In the genomic region with DNA sequence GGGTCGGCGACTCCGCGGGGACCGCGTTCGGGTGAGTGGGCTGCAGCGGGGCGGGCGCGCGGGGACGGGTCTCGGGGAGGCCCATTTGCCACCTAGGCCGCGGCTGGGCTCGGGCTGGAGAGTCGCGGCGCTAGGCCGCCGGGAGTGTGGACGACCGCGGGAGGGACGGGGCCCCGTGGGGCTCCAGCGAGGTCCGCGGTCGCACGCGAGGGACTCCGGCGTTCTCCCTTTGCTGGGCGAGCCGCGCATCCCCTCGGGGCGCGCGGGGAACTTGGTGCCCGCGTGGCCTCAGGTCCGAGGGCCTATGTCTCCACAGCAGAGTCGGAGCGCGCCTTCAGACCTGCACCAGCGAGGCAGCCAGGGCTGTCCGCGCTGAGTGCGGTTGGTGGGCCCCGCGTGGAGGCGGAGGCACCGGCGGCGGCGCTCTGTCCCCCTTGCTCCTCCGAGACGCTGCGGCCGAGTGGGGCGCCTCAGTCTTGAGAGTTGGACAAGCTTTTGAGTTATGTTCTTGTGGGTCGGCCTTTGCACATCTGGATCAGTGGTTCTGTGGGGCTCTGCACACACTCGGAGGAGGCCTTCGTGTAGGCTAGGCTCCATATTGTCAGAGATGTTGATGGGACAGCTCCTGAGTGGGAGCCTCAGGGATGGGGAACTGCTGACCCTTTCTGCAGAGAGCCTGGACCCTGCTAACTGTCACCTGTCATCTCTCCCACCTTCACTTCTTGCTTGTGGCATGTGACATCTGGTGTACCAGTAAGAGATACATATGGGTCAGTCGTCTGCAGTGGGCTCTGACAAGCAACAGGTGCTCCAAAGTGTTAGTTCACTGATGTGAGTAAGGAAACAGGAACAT, we compare ENCODE assay signal across 7 mouse cellular contexts. TPM values are rescaled to one million over a fixed set of nuclear protein-coding genes. Genes with fewer than 3 reads are reported as not detected.
DNase-seq lines count a peak whose midpoint lies in the region; ATAC-seq and TF ChIP-seq lines count a peak whose summit lies in the region.

No protein-coding gene starts in this region.

- no peaks in the 10 kb centered on the region for H3K9me3 ChIP-seq in forebrain, embryonic 12.5 days
- H3K9me3 ChIP-seq in limb, embryonic 13.5 days = no peaks in the 10 kb centered on the region

- peak overlapping the region; percentile 86 for H3K9ac ChIP-seq in forebrain, embryonic 12.5 days
- H3K9ac ChIP-seq in limb, embryonic 13.5 days = peak overlapping the region; percentile 90

- peaks cover 34% of the 10 kb centered on the region for H3K4me1 ChIP-seq in lung, adult 2 months (ENCODE audit: control insufficient read depth, insufficient read depth, low read length)
- peaks cover 4% of the 10 kb centered on the region; the same call in 1 of the 2 replicates for H3K4me1 ChIP-seq in bone marrow, adult 2 months (ENCODE audit: control insufficient read depth, insufficient read depth, low read length)
- peaks cover 52% of the 10 kb centered on the region for H3K4me1 ChIP-seq in forebrain, embryonic 12.5 days
- peaks cover 22% of the 10 kb centered on the region for H3K4me1 ChIP-seq in limb, embryonic 13.5 days

- H3K27ac ChIP-seq in bone marrow, adult 2 months (ENCODE audit: control insufficient read depth, insufficient read depth, low read depth, low read length, poor library complexity) = peak overlapping the region; percentile 90
- H3K27ac ChIP-seq in forebrain, embryonic 12.5 days = peak overlapping the region; percentile 69
- peak overlapping the region; percentile 52; the same call in 1 of the 2 replicates for H3K27ac ChIP-seq in limb, embryonic 13.5 days

- H3ac ChIP-seq in myocyte (ENCODE audit: control insufficient read depth, insufficient read length) = peak overlapping the region; percentile 54

- DNase-seq in lung, adult 2 months = no peak
- no peak for DNase-seq in lung, postnatal 25 days (ENCODE audit: low spot score)
- no peak for DNase-seq in Muller cell, postnatal 12 days (ENCODE audit: inconsistent ontology term)

- ATAC-seq in forebrain, embryonic 12.5 days (ENCODE audit: low FRiP score) = peak; percentile 9; the same call in 1 of the 2 replicates
- ATAC-seq in limb, embryonic 13.5 days (ENCODE audit: low FRiP score, low read depth) = peak; percentile 20

- no peak for TF ChIP-seq POLR2A in lung, adult 2 months (IDR thresholded peaks at IDR 0.05; ENCODE audit: borderline replicate concordance, extremely low read depth, low read depth, low read length)
- TF ChIP-seq POLR2A in bone marrow, adult 2 months (IDR thresholded peaks at IDR 0.05; ENCODE audit: borderline replicate concordance, control insufficient read depth, low read depth, low read length) = no peak
- no peak for TF ChIP-seq POLR2A in myocyte (IDR thresholded peaks at IDR 0.05; ENCODE audit: insufficient read length, low read depth)

- peak overlapping the region; percentile 81 for H3K4me2 ChIP-seq in forebrain, embryonic 12.5 days
- peak overlapping the region; percentile 94 for H3K4me2 ChIP-seq in limb, embryonic 13.5 days (replicated peaks)
- H3K4me2 ChIP-seq in myocyte (ENCODE audit: low read depth) = peak overlapping the region; percentile 88

- no peak for TF ChIP-seq CTCF in lung, adult 2 months (IDR thresholded peaks at IDR 0.05; ENCODE audit: insufficient read depth, low read length)
- TF ChIP-seq CTCF in bone marrow, adult 2 months (IDR thresholded peaks at IDR 0.05; ENCODE audit: control insufficient read depth, insufficient read depth, low read length) = no peak

- peaks cover 9% of the 10 kb centered on the region; the same call in 1 of the 2 replicates for H3K36me3 ChIP-seq in forebrain, embryonic 12.5 days (replicated peaks)
- peaks cover 9% of the 10 kb centered on the region for H3K36me3 ChIP-seq in limb, embryonic 13.5 days
- peaks cover 4% of the 10 kb centered on the region for H3K36me3 ChIP-seq in myocyte (ENCODE audit: control insufficient read depth, insufficient read depth)

- peaks cover 27% of the 10 kb centered on the region for H3K79me2 ChIP-seq in myocyte (ENCODE audit: control insufficient read depth, insufficient read depth)

- H3K4me3 ChIP-seq in lung, adult 2 months (replicated peaks; ENCODE audit: extremely low read depth, low read depth, low read length) = peak overlapping the region; percentile 71
- H3K4me3 ChIP-seq in bone marrow, adult 2 months (replicated peaks; ENCODE audit: control insufficient read depth, low read depth, low read length) = peak overlapping the region; percentile 63
- H3K4me3 ChIP-seq in forebrain, embryonic 12.5 days (replicated peaks) = peak overlapping the region; percentile 90
- peak overlapping the region; percentile 93 for H3K4me3 ChIP-seq in limb, embryonic 13.5 days
- peak overlapping the region; percentile 50 for H3K4me3 ChIP-seq in myocyte

- no peaks in the 10 kb centered on the region; the same call in 1 of the 2 replicates for H3K27me3 ChIP-seq in forebrain, embryonic 12.5 days
- peaks cover 14% of the 10 kb centered on the region for H3K27me3 ChIP-seq in limb, embryonic 13.5 days
- H3K27me3 ChIP-seq in myocyte (ENCODE audit: control insufficient read depth, insufficient read depth, insufficient read length) = no peaks in the 10 kb centered on the region

- WGBS in lung, adult 2 months = 1% methylated on average over 60 of the region's 68 CpGs
- WGBS in bone marrow, adult 2 months = under 1% methylated on average over 68 of the region's 68 CpGs
- under 1% methylated on average over 62 of the region's 68 CpGs for WGBS in forebrain, embryonic 12.5 days
- WGBS in limb, embryonic 13.5 days = 1% methylated on average over 54 of the region's 68 CpGs

TF ChIP-seq in myocyte, 11 proteins besides CTCF, POLR2A, EP300 and RAD21:
- TF ChIP-seq MYOD1 (IDR thresholded peaks at IDR 0.05; ENCODE audit: control insufficient read depth in 1 of 3, insufficient read length in 2 of 3, low read depth in 2 of 3) = no peak
- no peak for TF ChIP-seq TCF3 (IDR thresholded peaks at IDR 0.05; ENCODE audit: insufficient read length, low read depth)
- TF ChIP-seq MYOG (IDR thresholded peaks at IDR 0.05; ENCODE audit: control insufficient read depth in 1 of 3, insufficient read depth in 1 of 3, insufficient read length in 2 of 3, low read depth in 2 of 3) = no peak
- no peak for TF ChIP-seq POLR2AphosphoS2 (IDR thresholded peaks at IDR 0.05; ENCODE audit: insufficient read length, low read depth)
TF ChIP-seq in myocyte: peak in this region for 0.

RNA-seq across cellular contexts. Expression of gene Osbpl2, which starts 0.6 kb away (rescaled TPM):
- polyA plus RNA-seq in lung, adult 2 months (2012; rRNA removed) = 27.9 and 34.5 TPM in 2 replicates
- polyA plus RNA-seq in bone marrow, adult 2 months (2011; ENCODE audit: insufficient read depth, insufficient read length, low replicate concordance, missing spikeins) = 10.2 and 14.2 TPM in 2 replicates
- 46.2 and 46.9 TPM in 2 replicates for polyA plus RNA-seq in forebrain, embryonic 12.5 days (2016; fragmentation: Nextera tagmentation; extraction: Ambion mirVana)
- polyA plus RNA-seq in limb, embryonic 13.5 days (2015; fragmentation: Nextera tagmentation; extraction: Ambion mirVana) = 38.7 and 40.1 TPM in 2 replicates
- polyA plus RNA-seq in myocyte (2012; fragmentation: generic; extraction: Trizol) = 34.8 TPM

RNA-seq across cellular contexts. Expression of gene Hrh3, which starts 15.4 kb away (rescaled TPM):
- 0.10 and 0.15 TPM in 2 replicates for polyA plus RNA-seq in lung, adult 2 months (2012; rRNA removed)
- polyA plus RNA-seq in bone marrow, adult 2 months (2011; ENCODE audit: insufficient read depth, insufficient read length, low replicate concordance, missing spikeins) = not detected in 2 replicates
- 3.3 and 3.5 TPM in 2 replicates for polyA plus RNA-seq in forebrain, embryonic 12.5 days (2016; fragmentation: Nextera tagmentation; extraction: Ambion mirVana)
- not detected in 2 replicates for polyA plus RNA-seq in limb, embryonic 13.5 days (2015; fragmentation: Nextera tagmentation; extraction: Ambion mirVana)
- 0.16 TPM for polyA plus RNA-seq in myocyte (2012; fragmentation: generic; extraction: Trizol)

RNA-seq across cellular contexts. Expression of gene Mtg2, which starts 49.3 kb away (rescaled TPM):
- 15.2 and 17.1 TPM in 2 replicates for polyA plus RNA-seq in lung, adult 2 months (2012; rRNA removed)
- 3.5 and 8.2 TPM in 2 replicates for polyA plus RNA-seq in bone marrow, adult 2 months (2011; ENCODE audit: insufficient read depth, insufficient read length, low replicate concordance, missing spikeins)
- polyA plus RNA-seq in forebrain, embryonic 12.5 days (2016; fragmentation: Nextera tagmentation; extraction: Ambion mirVana) = 31.5 and 31.6 TPM in 2 replicates
- polyA plus RNA-seq in limb, embryonic 13.5 days (2015; fragmentation: Nextera tagmentation; extraction: Ambion mirVana) = 29.5 and 29.9 TPM in 2 replicates
- polyA plus RNA-seq in myocyte (2012; fragmentation: generic; extraction: Trizol) = 17.2 TPM

RNA-seq across cellular contexts. Expression of gene Adrm1, which starts 51.6 kb away (rescaled TPM):
- 108 and 114 TPM in 2 replicates for polyA plus RNA-seq in lung, adult 2 months (2012; rRNA removed)
- 45.5 and 50.2 TPM in 2 replicates for polyA plus RNA-seq in bone marrow, adult 2 months (2011; ENCODE audit: insufficient read depth, insufficient read length, low replicate concordance, missing spikeins)
- polyA plus RNA-seq in forebrain, embryonic 12.5 days (2016; fragmentation: Nextera tagmentation; extraction: Ambion mirVana) = 213 and 225 TPM in 2 replicates
- polyA plus RNA-seq in limb, embryonic 13.5 days (2015; fragmentation: Nextera tagmentation; extraction: Ambion mirVana) = 196 and 199 TPM in 2 replicates
- 188 TPM for polyA plus RNA-seq in myocyte (2012; fragmentation: generic; extraction: Trizol)
